Mouse (Mus musculus): ENCODE measurements around the gene Scn9a.

The Scn9a gene

DNA sequence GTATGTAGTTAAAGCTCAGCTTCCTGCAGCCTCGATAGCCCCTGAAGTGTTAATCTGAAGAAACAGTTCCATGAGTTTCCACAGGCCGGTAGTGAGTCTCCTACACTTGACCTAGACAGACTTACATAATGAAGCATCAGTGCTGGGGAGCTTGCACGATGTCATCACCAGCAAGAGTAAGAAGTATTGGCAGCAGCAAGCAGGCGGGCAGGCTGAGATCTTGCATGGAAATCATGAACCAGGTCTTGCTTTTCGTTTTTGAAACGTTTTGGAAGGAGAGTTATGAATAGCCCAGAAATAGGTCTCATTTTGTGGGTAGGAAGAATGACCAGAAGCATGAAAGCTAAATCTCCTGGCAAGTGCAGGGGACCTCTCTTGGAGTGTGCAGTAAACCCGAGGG lies 194.1 kb downstream of the Scn9a start, which contains the start of gene Scn1a:
Scn1a (minus strand) TSS at position 130 of the 400 bp plus-strand sequence.
- DNase-seq, result no peak

DNA sequence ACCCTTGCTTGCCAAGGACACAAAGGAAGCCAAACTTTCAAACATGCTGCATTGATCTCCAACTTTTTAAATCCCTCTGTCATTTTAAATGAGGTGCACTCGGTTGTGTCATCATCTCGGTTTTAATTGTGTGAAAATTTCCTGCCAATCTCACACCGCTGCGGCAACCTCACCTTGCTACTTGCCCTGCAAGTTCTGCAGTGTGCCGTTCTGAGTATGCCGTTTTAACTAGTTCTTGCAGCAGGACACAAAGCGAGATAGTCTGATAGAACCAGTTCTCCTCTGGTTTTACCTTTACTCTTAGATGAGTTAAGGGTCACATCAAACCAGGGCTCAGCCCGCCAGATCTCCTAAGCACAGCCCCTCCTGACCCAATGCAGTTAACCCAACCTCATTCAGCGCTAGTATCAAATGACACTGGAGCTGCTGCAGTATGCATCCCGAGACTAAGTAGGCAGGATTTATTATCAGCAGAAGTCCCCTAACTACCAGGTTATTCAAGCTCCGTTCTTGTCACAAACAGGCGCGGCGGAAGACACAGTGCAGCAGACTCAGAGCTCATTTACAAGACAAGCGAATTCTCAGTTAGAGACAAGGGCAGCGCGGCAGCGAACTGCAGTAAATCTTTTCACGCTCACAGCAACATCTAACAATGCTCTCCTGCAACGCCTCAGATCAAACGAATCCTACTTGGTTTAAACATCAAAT lies 194.8 kb downstream of the Scn9a start:
- no peak for DNase-seq

DNA sequence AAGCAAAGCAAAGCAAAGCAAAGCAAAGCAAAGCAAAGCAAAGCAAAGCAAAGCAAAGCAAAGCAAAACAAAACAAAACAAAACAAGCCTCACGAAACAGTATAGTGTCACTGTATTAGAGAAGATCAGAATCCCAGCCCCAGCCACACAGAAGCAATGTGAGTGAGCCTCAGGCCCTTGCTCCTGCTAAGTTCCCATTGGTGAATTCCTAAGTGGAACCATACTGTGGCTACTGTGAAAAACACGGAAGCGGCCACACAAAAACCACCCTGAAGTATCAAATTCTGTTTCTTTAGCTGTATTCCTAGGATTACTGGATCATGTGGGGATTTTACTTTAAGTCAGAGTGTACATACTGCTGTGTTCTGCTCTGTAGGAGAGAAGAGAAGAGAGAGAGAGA lies 198.5 kb downstream of the Scn9a start:
- DNase-seq, result no peak

All from kidney, postnatal 25 days (tissue).